Mouse (Mus musculus): Measurements from ENCODE around the gene Hist1h4f. TPM values are rescaled to one million over a fixed set of nuclear protein-coding genes. Genes with fewer than 3 reads are reported as not detected.

The Hist1h4f gene
- polyA plus RNA-seq, 1 experiment: 11.2 TPM

Other genes with a start within 250 kb of the Hist1h4f start
- 0.86 and 1.1 TPM in 2 replicates for gene Zfp322a, start 182.4 kb downstream of the Hist1h4f start, polyA plus RNA-seq (2012; rRNA removed)
- gene Abt1, start 127.8 kb downstream of the Hist1h4f start, polyA plus RNA-seq (2012; rRNA removed): 2.5 and 3.4 TPM in 2 replicates
- gene Btn1a1, start 85.7 kb downstream of the Hist1h4f start, polyA plus RNA-seq (2012; rRNA removed): 0.05 TPM in 1 of 2 replicates, not detected in the other
- gene Btn2a2, start 62.8 kb downstream of the Hist1h4f start, polyA plus RNA-seq (2012; rRNA removed): not detected in 2 replicates
- 61.1 and 64.4 TPM in 2 replicates for gene Hist1h4h, start 20.6 kb downstream of the Hist1h4f start, polyA plus RNA-seq (2012; rRNA removed)
- gene Hist1h2af, start 17.7 kb downstream of the Hist1h4f start, polyA plus RNA-seq (2012; rRNA removed): 294 and 1,013 TPM in 2 replicates
- 48.3 and 64.0 TPM in 2 replicates for gene Hist1h3g, start 16.2 kb downstream of the Hist1h4f start, polyA plus RNA-seq (2012; rRNA removed)
- 5.4 and 6.9 TPM in 2 replicates for gene Hist1h2bh, start 8.3 kb downstream of the Hist1h4f start, polyA plus RNA-seq (2012; rRNA removed)
- gene Hist1h3f, start 7.6 kb downstream of the Hist1h4f start, polyA plus RNA-seq (2012; rRNA removed): 11.5 and 15.6 TPM in 2 replicates
- gene Hist1h1d, start 1.6 kb upstream of the Hist1h4f start, polyA plus RNA-seq (2012; rRNA removed): 0.21 and 0.27 TPM in 2 replicates
- gene Hist1h3e, start 10.7 kb upstream of the Hist1h4f start, polyA plus RNA-seq (2012; rRNA removed): 47.5 and 78.7 TPM in 2 replicates
- 24.2 and 35.8 TPM in 2 replicates for gene Hist1h2ae, start 19.6 kb upstream of the Hist1h4f start, polyA plus RNA-seq (2012; rRNA removed)
- gene Hist1h2bg, start 19.7 kb upstream of the Hist1h4f start, polyA plus RNA-seq (2012; rRNA removed): 52.2 and 87.2 TPM in 2 replicates
- 15.9 and 25.7 TPM in 2 replicates for gene Hist1h2bf, start 22.5 kb upstream of the Hist1h4f start, polyA plus RNA-seq (2012; rRNA removed)
- 17.3 and 24.2 TPM in 2 replicates for gene Hist1h2ad, start 22.7 kb upstream of the Hist1h4f start, polyA plus RNA-seq (2012; rRNA removed)
- 18.4 and 28.3 TPM in 2 replicates for gene Hist1h3d, start 24.1 kb upstream of the Hist1h4f start, polyA plus RNA-seq (2012; rRNA removed)
- gene Hist1h4d, start 29.9 kb upstream of the Hist1h4f start, polyA plus RNA-seq (2012; rRNA removed): 10.1 and 14.2 TPM in 2 replicates
- gene Hist1h2be, start 69.5 kb upstream of the Hist1h4f start, polyA plus RNA-seq (2012; rRNA removed): 2.6 and 3.4 TPM in 2 replicates
- gene Hist1h1e, start 70.9 kb upstream of the Hist1h4f start, polyA plus RNA-seq (2012; rRNA removed): 2.3 and 2.7 TPM in 2 replicates
- gene Hist1h2ac, start 132.3 kb upstream of the Hist1h4f start, polyA plus RNA-seq (2012; rRNA removed): 2.6 and 3.1 TPM in 2 replicates
- gene Hist1h2bc, start 132.6 kb upstream of the Hist1h4f start, polyA plus RNA-seq (2012; rRNA removed): 251 and 289 TPM in 2 replicates
- gene Hist1h1t, start 144.2 kb upstream of the Hist1h4f start, polyA plus RNA-seq (2012; rRNA removed): not detected in 2 replicates
- 9.0 and 13.0 TPM in 2 replicates for gene Hist1h4c, start 146.8 kb upstream of the Hist1h4f start, polyA plus RNA-seq (2012; rRNA removed)
- 11.5 and 18.9 TPM in 2 replicates for gene Hfe, start 159.2 kb upstream of the Hist1h4f start, polyA plus RNA-seq (2012; rRNA removed)
- 35.1 and 42.3 TPM in 2 replicates for gene Hist1h1c, start 187.2 kb upstream of the Hist1h4f start, polyA plus RNA-seq (2012; rRNA removed)
- 43.8 and 64.9 TPM in 2 replicates for gene Hist1h3c, start 194.0 kb upstream of the Hist1h4f start, polyA plus RNA-seq (2012; rRNA removed)
- gene Hist1h2bb, start 195.1 kb upstream of the Hist1h4f start, polyA plus RNA-seq (2012; rRNA removed): 18.2 and 27.3 TPM in 2 replicates
- gene Hist1h2ab, start 199.5 kb upstream of the Hist1h4f start, polyA plus RNA-seq (2012; rRNA removed): 36.8 and 63.0 TPM in 2 replicates
- gene Hist1h3b, start 200.6 kb upstream of the Hist1h4f start, polyA plus RNA-seq (2012; rRNA removed): 36.8 and 58.4 TPM in 2 replicates
- 6.5 and 10.1 TPM in 2 replicates for gene Hist1h4b, start 205.4 kb upstream of the Hist1h4f start, polyA plus RNA-seq (2012; rRNA removed)
- 17.5 and 20.9 TPM in 2 replicates for gene Hist1h4a, start 209.6 kb upstream of the Hist1h4f start, polyA plus RNA-seq (2012; rRNA removed)
- gene Hist1h3a, start 210.7 kb upstream of the Hist1h4f start, polyA plus RNA-seq (2012; rRNA removed): 37.1 and 48.7 TPM in 2 replicates
- 0.79 and 1.0 TPM in 2 replicates for gene Hist1h1a, start 212.0 kb upstream of the Hist1h4f start, polyA plus RNA-seq (2012; rRNA removed)
- gene Trim38, start 218.3 kb upstream of the Hist1h4f start, polyA plus RNA-seq (2012; rRNA removed): 0.09 TPM in 1 of 2 replicates, not detected in the other

All from ovary, adult 2 months (tissue).